Mouse (Mus musculus): Measurements from ENCODE around the gene Olfr1325. TPM values are rescaled to one million over a fixed set of nuclear protein-coding genes. Genes with fewer than 3 reads are reported as not detected.
"Not testable (repeated sequence)": the region's sequence is repeated elsewhere in the genome, so short reads cannot be mapped to it uniquely, and the experiment has no call there.

Olfr1325 gene
- not detected in 2 replicates for total RNA-seq (2017)

DNA sequence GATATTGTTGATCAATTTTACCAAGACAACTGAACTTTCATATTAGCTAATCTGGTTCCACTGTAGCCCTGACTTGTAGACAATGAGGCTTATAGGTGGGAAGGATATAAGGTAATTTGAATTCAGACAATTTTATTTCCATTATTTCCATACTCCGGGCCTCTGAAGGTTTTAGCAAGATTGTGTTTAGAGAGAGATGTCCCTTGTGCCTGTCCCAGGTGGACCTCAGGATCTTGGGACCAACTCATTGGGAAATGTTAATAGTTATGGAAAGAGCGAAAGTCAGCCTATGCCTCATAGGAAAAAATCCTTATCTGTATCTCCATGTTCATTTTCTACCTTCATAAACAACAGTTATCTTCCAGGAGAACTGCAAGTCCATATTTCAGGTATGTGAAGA is at the start of gene Olfr1325:
TSS of gene Olfr1325 (plus strand) at position 301 of the 400 bp plus-strand sequence.
- ATAC-seq (replicated peaks; ENCODE audit: low read depth, poor library complexity, severe bottlenecking): no peak

DNA sequence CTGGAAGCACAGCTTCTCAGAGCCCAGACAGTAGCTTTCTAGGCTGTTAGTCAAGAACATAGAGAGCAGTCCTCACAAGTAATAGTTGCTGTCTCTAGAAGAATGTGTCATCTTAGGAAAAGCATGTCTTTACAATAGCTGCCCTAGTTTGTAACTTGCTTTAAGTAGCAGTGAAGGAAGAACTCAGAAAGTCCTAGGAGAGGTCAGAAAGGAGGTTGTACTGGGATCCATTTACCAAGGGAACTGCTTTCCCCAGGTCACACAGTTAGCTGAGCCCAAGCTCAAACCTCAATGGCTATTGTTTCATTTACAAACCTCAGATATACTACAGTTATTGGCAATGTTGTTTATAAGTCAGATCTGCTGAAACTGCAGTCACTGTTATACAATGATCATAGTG is 17.7 kb upstream of the Olfr1325 start, which contains the start of gene Olfr1326-ps1:
TSS of gene Olfr1326-ps1 (minus strand) at position 101 of the 400 bp plus-strand sequence.
- ATAC-seq (replicated peaks; ENCODE audit: low read depth, poor library complexity, severe bottlenecking): no peak

DNA sequence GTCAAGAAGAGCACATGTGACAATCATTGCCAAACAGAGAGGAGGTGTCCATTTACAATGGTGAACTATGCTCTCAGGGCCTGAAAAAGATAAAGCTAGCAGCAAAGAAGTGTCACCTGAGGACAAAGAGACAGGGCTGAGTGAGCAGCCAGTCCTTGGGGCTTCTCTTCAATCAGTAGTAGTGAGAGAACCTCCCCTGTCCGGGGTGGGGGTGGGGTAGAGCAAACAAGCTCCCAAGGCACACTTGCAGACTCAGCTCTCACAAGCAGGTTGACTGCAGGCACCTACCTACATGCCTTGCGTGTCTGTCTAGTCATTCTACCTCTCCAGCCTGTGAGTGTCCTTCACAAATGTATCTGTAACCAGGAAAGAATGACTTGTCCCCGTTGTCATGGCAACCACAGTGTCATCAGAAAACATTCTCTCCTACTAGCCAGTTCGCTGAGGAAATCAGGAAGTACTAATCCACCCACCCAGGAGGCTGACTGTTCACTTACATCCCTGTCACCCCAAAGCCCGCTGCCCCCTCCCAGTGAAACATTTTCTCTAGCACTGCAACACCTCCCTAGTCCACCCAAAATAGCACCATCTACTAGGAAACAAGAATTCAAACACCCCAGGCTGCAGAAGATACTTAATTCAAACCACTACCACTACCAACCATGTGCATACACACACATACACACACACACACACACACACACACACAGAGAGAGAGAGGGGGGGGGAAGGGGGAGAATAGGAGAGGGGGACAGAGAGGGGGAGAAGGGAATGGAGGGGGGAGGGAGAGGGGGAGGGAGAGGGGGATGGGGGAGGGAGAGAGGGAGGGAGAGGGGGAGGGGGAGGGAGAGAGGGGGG is 53.2 kb downstream of the Olfr1325 start, which contains the start of gene Gm5640:
TSS of gene Gm5640 (minus strand) at position 170 of the 858 bp plus-strand sequence.
- ATAC-seq (replicated peaks; ENCODE audit: low read depth, poor library complexity, severe bottlenecking): peak; percentile 84

DNA sequence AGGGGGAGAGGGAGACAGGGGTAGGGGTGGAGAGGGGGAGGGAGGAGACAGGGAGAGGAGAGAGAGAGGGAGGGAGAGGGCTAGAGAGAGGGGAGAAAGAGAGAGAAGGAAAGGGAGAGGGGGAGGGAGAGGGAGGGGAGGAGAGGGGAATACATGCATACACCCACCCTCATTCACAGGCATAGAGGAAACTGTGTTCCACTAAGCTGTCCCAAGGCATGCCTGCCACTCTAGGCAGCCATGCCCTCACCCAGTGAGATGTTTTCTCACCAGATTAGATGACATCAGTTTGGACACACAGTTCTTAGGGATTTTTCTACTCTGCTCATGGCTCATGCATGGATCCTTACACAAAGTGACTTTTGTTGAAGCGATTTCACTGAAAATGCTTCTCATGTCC is 53.9 kb downstream of the Olfr1325 start:
- not testable (repeated sequence) for ATAC-seq (replicated peaks; ENCODE audit: low read depth, poor library complexity, severe bottlenecking)

Other genes starting within 250 kb of the Olfr1325 start
- gene Lage3, start 239.1 kb upstream of the Olfr1325 start, total RNA-seq (2017): 22.4 and 30.6 TPM in 2 replicates
- 15.4 and 17.2 TPM in 2 replicates for gene Ubl4a, start 219.5 kb upstream of the Olfr1325 start, total RNA-seq (2017)
- 9.0 and 17.0 TPM in 2 replicates for gene Slc10a3, start 219.3 kb upstream of the Olfr1325 start, total RNA-seq (2017)
- gene Fam3a, start 199.4 kb upstream of the Olfr1325 start, total RNA-seq (2017): 12.0 and 12.7 TPM in 2 replicates
- gene Ikbkg, start 199.4 kb upstream of the Olfr1325 start, total RNA-seq (2017): 28.0 and 61.3 TPM in 2 replicates
- gene G6pdx, start 163.5 kb upstream of the Olfr1325 start, total RNA-seq (2017): 51.4 and 63.2 TPM in 2 replicates
- not detected in 2 replicates for gene Gm6880, start 111.3 kb upstream of the Olfr1325 start, total RNA-seq (2017)
- gene Olfr1326-ps1, start 17.8 kb upstream of the Olfr1325 start, total RNA-seq (2017): not detected in 2 replicates
- gene Gm5640, start 53.0 kb downstream of the Olfr1325 start, total RNA-seq (2017): not detected in 2 replicates
- gene Gm6890, start 148.2 kb downstream of the Olfr1325 start, total RNA-seq (2017): not detected in 2 replicates
- not detected in 2 replicates for gene Gm5936, start 244.5 kb downstream of the Olfr1325 start, total RNA-seq (2017)

Measured in common myeloid progenitor, adult 5-6 weeks (primary cell).